17 mouse cellular contexts compared by ENCODE assay signal in genomic region chr14:59750005-59750404, GRCm38 (mm10).
"Had no signal": no experiment of that assay in that cellular context is flagged by ENCODE, and none has a peak within 500 bp of the region (broad histone marks: within the 10 kb centered on the region; RNA-seq: fewer than 3 reads in every experiment).

No protein-coding gene starts in this region.

- DNase-seq: liver, postnatal 0 days; lung, adult 2 months; lung, postnatal 14 days; lung, postnatal 36 days; right cerebral cortex, postnatal 14 days; thymus, adult 2 months; thymus, postnatal 25 days; thymus, postnatal 4 days had no signal

- H3K27me3 ChIP-seq: lung, embryonic 15.5 days; megakaryocyte, embryonic 14.5 days; stomach, embryonic 15.5 days had no signal

- H3K4me3 ChIP-seq: lung, embryonic 15.5 days; megakaryocyte, embryonic 14.5 days; midbrain, embryonic 13.5 days; midbrain, embryonic 15.5 days; neural tube, embryonic 12.5 days; stomach, embryonic 15.5 days had no signal

- H3K4me1 ChIP-seq: megakaryocyte, embryonic 14.5 days; midbrain, embryonic 13.5 days; midbrain, embryonic 15.5 days; neural tube, embryonic 12.5 days; stomach, embryonic 15.5 days had no signal

- H3K4me2 ChIP-seq: lung, embryonic 15.5 days; midbrain, embryonic 13.5 days; midbrain, embryonic 15.5 days; neural tube, embryonic 12.5 days; stomach, embryonic 15.5 days had no signal

- H3K9ac ChIP-seq: liver, postnatal 0 days; lung, embryonic 15.5 days; midbrain, embryonic 13.5 days; midbrain, embryonic 15.5 days; neural tube, embryonic 12.5 days; stomach, embryonic 15.5 days had no signal

- ATAC-seq: liver, postnatal 0 days; lung, postnatal 0 days; midbrain, embryonic 13.5 days; midbrain, embryonic 15.5 days had no signal

- H3K27ac ChIP-seq: lung, embryonic 15.5 days; macrophage; midbrain, embryonic 13.5 days; midbrain, embryonic 15.5 days; neural tube, embryonic 12.5 days; stomach, embryonic 15.5 days; stomach, postnatal 0 days had no signal

- H3K36me3 ChIP-seq: lung, embryonic 15.5 days; midbrain, embryonic 13.5 days; midbrain, embryonic 15.5 days; neural tube, embryonic 12.5 days; stomach, embryonic 15.5 days had no signal

- H3K9me3 ChIP-seq: lung, embryonic 15.5 days; midbrain, embryonic 13.5 days; midbrain, embryonic 15.5 days; neural tube, embryonic 12.5 days; stomach, embryonic 15.5 days had no signal
